Mouse (Mus musculus) C2C12 (cell line): Measurements from ENCODE around the gene Cyp3a16.
"Not testable (repeated sequence)": the region's sequence is repeated elsewhere in the genome, so short reads cannot be mapped to it uniquely, and the experiment has no call there.

Source experiments
- CTCF ChIP-seq: IDR thresholded peaks from one replicate; pipeline ENCODE4 v1.5.1; 2011; ENCODE audit not compliant: control insufficient read depth, insufficient read depth, insufficient read length
- MAX ChIP-seq: IDR thresholded peaks from one replicate; pipeline ENCODE4 v1.6.1; 2011; ENCODE audit warnings: mild to moderate bottlenecking, control low read depth
- USF1 ChIP-seq: IDR thresholded peaks from one replicate; pipeline ENCODE4 v1.6.1; 2011; ENCODE audit warnings: low read depth, mild to moderate bottlenecking, control low read depth, moderate library complexity

GRCm38 (mm10) chr5:145415416-145415815, 54.1 kb downstream of the Cyp3a16 start:
- TF ChIP-seq CTCF, MAX, USF1: not testable (repeated sequence)
